Mouse (Mus musculus): ENCODE measurements around the gene Cd8a.

DNA sequence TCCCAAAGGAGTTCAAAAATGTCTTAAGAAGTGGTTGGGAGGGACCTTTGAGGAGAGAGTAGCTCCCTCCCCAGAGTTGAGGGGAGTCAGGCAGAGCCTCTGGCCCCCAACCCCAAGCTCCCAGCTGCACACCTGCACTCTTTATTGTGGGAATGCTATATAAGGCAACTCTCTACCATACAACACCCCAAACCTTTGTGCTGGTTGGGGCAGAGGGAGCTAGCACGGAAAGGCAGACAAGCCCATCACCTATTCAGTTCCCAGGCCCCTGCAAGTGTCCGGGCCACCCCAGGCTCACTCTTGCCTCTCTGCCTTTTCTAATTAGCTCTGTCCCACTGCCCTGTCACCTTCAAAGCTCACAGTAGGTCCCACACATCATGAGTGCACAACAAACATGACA lies 19.5 kb upstream of the Cd8a start:
- TF ChIP-seq EP300 (IDR thresholded peaks at IDR 0.05; ENCODE audit: low read depth) (no peak), CTCF (IDR thresholded peaks at IDR 0.05; ENCODE audit: low read depth) (no peak)
